Mouse (Mus musculus) megakaryocyte, embryonic 14.5 days (primary cell): ENCODE data around the gene Il34.

Experiments used
- FLI1 ChIP-seq: IDR thresholded peaks from 2 replicates; pipeline ENCODE4 v1.6.1; 2012; ENCODE audit warnings: low read length, inconsistent platforms, mixed read lengths
- GATA1 ChIP-seq: IDR thresholded peaks from 3 replicates; pipeline ENCODE4 v1.6.1; 2012; ENCODE audit warnings: mixed read lengths, low read length, inconsistent platforms, borderline replicate concordance

GRCm38 (mm10) chr8:110710593-110710992 is 95.1 kb downstream of the Il34 start:
- no peak for TF ChIP-seq GATA1
- TF ChIP-seq FLI1 = no peak
